In the genomic region with DNA sequence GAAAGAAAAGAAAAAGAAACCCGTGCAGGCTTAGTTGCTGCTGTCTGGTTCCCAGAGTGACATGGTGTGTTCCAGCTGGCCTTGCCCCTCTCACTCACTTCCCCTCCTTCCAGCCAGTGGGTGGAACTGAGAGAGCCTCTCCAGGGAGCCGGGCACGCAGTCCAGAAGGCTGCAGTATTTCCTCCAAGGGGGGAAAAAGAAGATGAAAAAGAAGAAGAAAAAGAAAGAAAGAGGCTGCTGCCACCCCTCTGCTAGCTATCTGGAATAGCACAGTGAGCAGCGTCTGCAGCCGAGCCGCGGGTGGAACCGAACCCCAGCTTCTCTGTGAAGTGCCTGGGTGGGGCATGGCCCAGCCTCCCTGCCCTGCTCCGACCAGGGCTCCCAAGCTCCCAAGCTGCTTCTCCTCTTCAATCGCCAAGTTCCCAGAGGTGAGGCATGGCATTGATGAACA, we compare ENCODE assay signal across 8 mouse cellular contexts.
A peak's percentile ranks its signal among the peaks of the same experiment; 100 is the strongest.
DNase-seq lines count a peak whose midpoint lies in the region; ATAC-seq and TF ChIP-seq lines count a peak whose summit lies in the region.

No protein-coding gene starts in this region.

- H3K4me1 ChIP-seq in embryonic facial prominence, embryonic 11.5 days (ENCODE audit: control insufficient read depth, insufficient read depth, low read length) = no peaks in the 10 kb centered on the region
- 0 out of 2 replicates have a peak, but pooled peaks cover 2% of the 10 kb centered on the region for H3K4me1 ChIP-seq in heart, adult 2 months (ENCODE audit: control insufficient read depth, insufficient read depth, low read length)
- no peaks in the 10 kb centered on the region for H3K4me1 ChIP-seq in kidney, adult 2 months (ENCODE audit: control insufficient read depth, insufficient read depth, low read length)
- H3K4me1 ChIP-seq in liver, embryonic 16.5 days (ENCODE audit: control insufficient read depth, low read depth, low read length) = no peaks in the 10 kb centered on the region
- peaks cover 56% of the 10 kb centered on the region for H3K4me1 ChIP-seq in neural tube, embryonic 13.5 days (replicated peaks)

- TF ChIP-seq CTCF in heart, adult 2 months (IDR thresholded peaks at IDR 0.05) = no peak
- TF ChIP-seq CTCF in kidney, adult 2 months (conservative IDR thresholded peaks at IDR 0.05; ENCODE audit: insufficient read depth, insufficient read length, low read depth, low read length) = no peak

- intact Hi-C loops in heart, adult 2 months (cut with DNase I) = loop anchor here (5.0 kb wide), 3 partner anchors 60 to 445 kb away; no protein-coding TSS in a partner anchor

- no peaks in the 10 kb centered on the region for H3K9me3 ChIP-seq in embryonic facial prominence, embryonic 11.5 days (replicated peaks; ENCODE audit: control insufficient read depth, low read length)
- H3K9me3 ChIP-seq in liver, embryonic 16.5 days (replicated peaks; ENCODE audit: control insufficient read depth, low read length) = no peaks in the 10 kb centered on the region
- no peaks in the 10 kb centered on the region for H3K9me3 ChIP-seq in neural tube, embryonic 13.5 days

- peak; percentile 61 for TF ChIP-seq POLR2A in heart, adult 2 months (IDR thresholded peaks at IDR 0.05; ENCODE audit: insufficient read depth, low read depth, low read length)
- no peak for TF ChIP-seq POLR2A in kidney, adult 2 months (IDR thresholded peaks at IDR 0.05; ENCODE audit: low read depth, low read length)

- peak overlapping the region; percentile 36 for H3K4me2 ChIP-seq in embryonic facial prominence, embryonic 11.5 days (ENCODE audit: low read depth, low read length)
- peak overlapping the region; percentile 56 for H3K4me2 ChIP-seq in liver, embryonic 16.5 days (ENCODE audit: low read depth, low read length)
- peak overlapping the region; percentile 71 for H3K4me2 ChIP-seq in neural tube, embryonic 13.5 days

- peak overlapping the region; percentile 58 for H3K4me3 ChIP-seq in embryonic facial prominence, embryonic 11.5 days (ENCODE audit: low read depth, low read length)
- peak overlapping the region; percentile 52 for H3K4me3 ChIP-seq in heart, adult 2 months
- peak overlapping the region; percentile 47 for H3K4me3 ChIP-seq in kidney, adult 2 months (ENCODE audit: insufficient read depth, low read depth, low read length)
- peak overlapping the region; percentile 49 for H3K4me3 ChIP-seq in liver, embryonic 16.5 days (ENCODE audit: low read depth, low read length)
- peak overlapping the region; percentile 67 for H3K4me3 ChIP-seq in neural tube, embryonic 13.5 days

- H3K79me2 ChIP-seq in heart, adult 2 months (replicated peaks; ENCODE audit: control insufficient read depth, insufficient read depth, low read length) = no peaks in the 10 kb centered on the region

- no peaks in the 10 kb centered on the region for H3K36me3 ChIP-seq in embryonic facial prominence, embryonic 11.5 days (replicated peaks; ENCODE audit: control insufficient read depth, insufficient read depth, low read depth, low read length)
- no peaks in the 10 kb centered on the region for H3K36me3 ChIP-seq in heart, adult 2 months (ENCODE audit: control insufficient read depth, insufficient read depth, low read length)
- H3K36me3 ChIP-seq in kidney, adult 2 months (ENCODE audit: control insufficient read depth, insufficient read depth, low read length) = no peaks in the 10 kb centered on the region
- no peaks in the 10 kb centered on the region for H3K36me3 ChIP-seq in liver, embryonic 16.5 days (ENCODE audit: control insufficient read depth, insufficient read depth)
- no peaks in the 10 kb centered on the region for H3K36me3 ChIP-seq in neural tube, embryonic 13.5 days

- H3K27ac ChIP-seq in embryonic facial prominence, embryonic 11.5 days (replicated peaks; ENCODE audit: low read depth, low read length) = no peak overlapping the region; the same call in 1 of the 2 replicates
- H3K27ac ChIP-seq in heart, adult 2 months = peak overlapping the region; percentile 74
- no peak overlapping the region for H3K27ac ChIP-seq in kidney, adult 2 months (ENCODE audit: insufficient read depth, low read depth, low read length)
- no peak overlapping the region for H3K27ac ChIP-seq in liver, embryonic 16.5 days (ENCODE audit: low read length)
- H3K27ac ChIP-seq in neural tube, embryonic 13.5 days (replicated peaks) = peak overlapping the region; percentile 92

- peak; percentile 86 for ATAC-seq in embryonic facial prominence, embryonic 11.5 days (replicated peaks; ENCODE audit: insufficient number of reproducible peaks, low FRiP score, low TSS enrichment, low read depth)
- no peak for ATAC-seq in liver, embryonic 16.5 days (ENCODE audit: low read depth)
- peak; percentile 80 for ATAC-seq in neural tube, embryonic 13.5 days (ENCODE audit: low read depth)
- ATAC-seq in erythroblast, adult 5-6 weeks (replicated peaks; ENCODE audit: low FRiP score, poor library complexity, severe bottlenecking) = no peak

- WGBS in embryonic facial prominence, embryonic 11.5 days = 0% methylated on average over 10 of the region's 10 CpGs
- under 1% methylated on average over 10 of the region's 10 CpGs for WGBS in heart, adult 2 months
- WGBS in kidney, adult 2 months = 3% methylated on average over 10 of the region's 10 CpGs
- 0% methylated on average over 10 of the region's 10 CpGs for WGBS in liver, embryonic 16.5 days (ENCODE audit: insufficient replicate concordance)
- 2% methylated on average over 10 of the region's 10 CpGs for WGBS in neural tube, embryonic 13.5 days

- no peak for TF ChIP-seq EP300 in heart, adult 2 months (IDR thresholded peaks at IDR 0.05; ENCODE audit: insufficient read depth, low read depth, low read length)

- DNase-seq in cerebellum, adult 8-10 months = peak; percentile 5
- DNase-seq in cerebellum, adult 11-12 months = no peak
- DNase-seq in embryonic facial prominence, embryonic 11.5 days (ENCODE audit: low spot score) = peak; percentile 68
- DNase-seq in heart, adult 2 months = peak; percentile 73 to 76
- DNase-seq in kidney, adult 2 months = peak; percentile 57

- H3K27me3 ChIP-seq in embryonic facial prominence, embryonic 11.5 days (ENCODE audit: control insufficient read depth, insufficient read depth, low read length) = no peaks in the 10 kb centered on the region
- H3K27me3 ChIP-seq in heart, adult 2 months (ENCODE audit: control insufficient read depth, insufficient read depth, low read length) = no peaks in the 10 kb centered on the region
- H3K27me3 ChIP-seq in kidney, adult 2 months (replicated peaks; ENCODE audit: control insufficient read depth, insufficient read depth, low read length) = no peaks in the 10 kb centered on the region
- no peaks in the 10 kb centered on the region for H3K27me3 ChIP-seq in liver, embryonic 16.5 days (ENCODE audit: control insufficient read depth, insufficient read depth, low read depth, low read length)
- no peaks in the 10 kb centered on the region for H3K27me3 ChIP-seq in neural tube, embryonic 13.5 days

- H3K9ac ChIP-seq in embryonic facial prominence, embryonic 11.5 days (replicated peaks; ENCODE audit: low read length) = peak overlapping the region; percentile 56
- peak overlapping the region; percentile 39 for H3K9ac ChIP-seq in heart, adult 2 months (ENCODE audit: low read depth, low read length)
- no peak overlapping the region for H3K9ac ChIP-seq in liver, embryonic 16.5 days (ENCODE audit: low read depth, low read length)
- H3K9ac ChIP-seq in neural tube, embryonic 13.5 days = peak overlapping the region; percentile 87

Comparison
In these comparisons a context has a peak if more than half of its experiments do, and no peak if none do; other contexts are left out.
1. ATAC-seq: peak in embryonic facial prominence, embryonic 11.5 days (single experiment) and neural tube, embryonic 13.5 days (single experiment); none in liver, embryonic 16.5 days (single experiment) and erythroblast, adult 5-6 weeks (single experiment).
2. H3K27ac ChIP-seq: peak in heart, adult 2 months (single experiment) and neural tube, embryonic 13.5 days (single experiment); none in embryonic facial prominence, embryonic 11.5 days (single experiment), kidney, adult 2 months (single experiment) and liver, embryonic 16.5 days (single experiment).
3. Peak in every context shown above with its lines, with median percentiles within 50 percentile points of each other: H3K4me2 ChIP-seq and H3K4me3 ChIP-seq.